Mouse (Mus musculus) urinary bladder, postnatal 10 days (tissue): Measurements from ENCODE around the gene Kpna3.

Experiments
- DNase-seq: peaks from one replicate; pipeline ENCODE4 v3.0.0; 2022; ENCODE audit warnings: low spot score

The Kpna3 gene

GRCm38 (mm10) chr14:61320765-61321164, 118.9 kb downstream of the Kpna3 start:
- no peak for DNase-seq

- DNase-seq, result no peak
These were observed 122.8 kb downstream of the Kpna3 start for GRCm38 (mm10) chr14:61316861-61317260.
